In the genomic region with DNA sequence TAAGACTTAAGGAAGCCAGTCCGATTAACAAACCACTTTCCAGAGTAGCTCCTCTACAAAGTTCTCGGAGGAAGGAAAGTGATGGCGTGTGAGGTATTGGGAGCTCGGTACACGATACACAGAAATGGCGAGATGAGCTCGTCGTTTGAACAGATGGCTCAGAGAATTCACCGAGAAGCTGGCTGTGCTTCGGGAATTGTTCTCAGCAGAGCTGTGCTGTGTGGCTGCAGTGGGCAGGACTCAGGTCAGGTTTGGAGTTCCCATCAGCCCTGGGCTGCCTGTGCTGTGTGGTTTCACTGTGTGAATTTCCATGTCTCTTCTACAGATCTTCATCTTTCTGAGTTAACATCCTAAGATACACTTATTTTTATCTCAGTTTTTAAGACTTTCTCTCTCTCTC, we compare ENCODE assay signal across 8 mouse cellular contexts.
DNase-seq lines count a peak whose midpoint lies in the region; ATAC-seq and TF ChIP-seq lines count a peak whose summit lies in the region.
"Had no signal": no experiment of that assay in that cellular context is flagged by ENCODE, and none has a peak within 500 bp of the region (broad histone marks: within the 10 kb centered on the region; RNA-seq: fewer than 3 reads in every experiment).

No protein-coding gene starts in this region.

- DNase-seq in forebrain, embryonic 14.5 days (ENCODE audit: low spot score), result peak; percentile 54
- no peak for DNase-seq in forebrain, embryonic 11.5 days (ENCODE audit: low spot score)
- DNase-seq in left cerebral cortex, adult 18-20 months (ENCODE audit: low spot score in 2 of 2), result peak; percentile 12 to 25
- DNase-seq in left cerebral cortex, postnatal 10 days (ENCODE audit: extremely low spot score in 1 of 2, low spot score in 2 of 2), result no peak
- peak; percentile 33 for DNase-seq in ZHBTc4 (ENCODE audit: low read depth, low spot score)
- DNase-seq: kidney, adult 2 months had no signal

- H3K9ac ChIP-seq in forebrain, embryonic 14.5 days (ENCODE audit: low read length), result no peak overlapping the region
- H3K9ac ChIP-seq in forebrain, embryonic 11.5 days (ENCODE audit: low read length), result no peak overlapping the region

- WGBS in forebrain, embryonic 14.5 days, result 33% methylated on average over 10 of the region's 10 CpGs
- 59% methylated on average over 10 of the region's 10 CpGs for WGBS in forebrain, embryonic 11.5 days

- H3K4me3 ChIP-seq in forebrain, embryonic 14.5 days (ENCODE audit: low read depth, low read length), result no peak overlapping the region
- H3K4me3 ChIP-seq in forebrain, embryonic 11.5 days (ENCODE audit: low read depth, low read length), result no peak overlapping the region
- H3K4me3 ChIP-seq in E14TG2a.4 (replicated peaks; ENCODE audit: low read length), result peak overlapping the region; percentile 58

- no peaks in the 10 kb centered on the region for H3K9me3 ChIP-seq in forebrain, embryonic 14.5 days (replicated peaks; ENCODE audit: control insufficient read depth, low read length)
- H3K9me3 ChIP-seq in forebrain, embryonic 11.5 days (ENCODE audit: control insufficient read depth, low read length), result no peaks in the 10 kb centered on the region
- H3K9me3 ChIP-seq in E14TG2a.4 (ENCODE audit: low read length), result no peaks in the 10 kb centered on the region

- peaks cover 6% of the 10 kb centered on the region for H3K36me3 ChIP-seq in forebrain, embryonic 14.5 days (ENCODE audit: control insufficient read depth, insufficient read depth, low read length)
- no peaks in the 10 kb centered on the region for H3K36me3 ChIP-seq in forebrain, embryonic 11.5 days (ENCODE audit: control insufficient read depth, insufficient read depth, low read length)
- H3K36me3 ChIP-seq in E14TG2a.4 (ENCODE audit: insufficient read depth, low read length), result peaks cover 8% of the 10 kb centered on the region

- peak overlapping the region; percentile 44; the same call in 1 of the 2 replicates for H3K4me2 ChIP-seq in forebrain, embryonic 14.5 days (ENCODE audit: low read length)
- H3K4me2 ChIP-seq in forebrain, embryonic 11.5 days (ENCODE audit: low read depth, low read length, severe bottlenecking), result no peak overlapping the region

- 0 out of 2 replicates have a peak, but pooled peaks cover 3% of the 10 kb centered on the region for H3K27me3 ChIP-seq in forebrain, embryonic 14.5 days (replicated peaks; ENCODE audit: control insufficient read depth, insufficient read depth, low read length)
- peaks cover 61% of the 10 kb centered on the region for H3K27me3 ChIP-seq in forebrain, embryonic 11.5 days (ENCODE audit: control insufficient read depth, insufficient read depth, low read length)
- 0 out of 2 replicates have a peak, but pooled peaks cover 3% of the 10 kb centered on the region for H3K27me3 ChIP-seq in E14TG2a.4 (ENCODE audit: insufficient read depth, low read length)

- peaks cover 19% of the 10 kb centered on the region for H3K4me1 ChIP-seq in forebrain, embryonic 14.5 days (ENCODE audit: control insufficient read depth, insufficient read depth, low read length)
- H3K4me1 ChIP-seq in forebrain, embryonic 11.5 days (replicated peaks; ENCODE audit: control insufficient read depth, insufficient read depth, low read length), result peaks cover 10% of the 10 kb centered on the region
- peaks cover 67% of the 10 kb centered on the region for H3K4me1 ChIP-seq in E14TG2a.4 (replicated peaks; ENCODE audit: low read depth, low read length)

- 0 out of 2 replicates have a peak, but pooled peaks have one; percentile 19 for ATAC-seq in forebrain, embryonic 14.5 days
- ATAC-seq in forebrain, embryonic 11.5 days (replicated peaks; ENCODE audit: low FRiP score), result no peak
- no peak for ATAC-seq in erythroblast, adult 5-6 weeks (replicated peaks; ENCODE audit: low FRiP score, poor library complexity, severe bottlenecking)

- H3K27ac ChIP-seq in forebrain, embryonic 14.5 days (ENCODE audit: low read depth, low read length), result peak overlapping the region; percentile 76; the same call in 1 of the 2 replicates
- H3K27ac ChIP-seq in forebrain, embryonic 11.5 days (ENCODE audit: low read depth, low read length), result no peak overlapping the region

- intact Hi-C loops in left cerebral cortex, postnatal 10 days (cut with DNase I), result no loop called here

- TF ChIP-seq CTCF in E14TG2a.4 (conservative IDR thresholded peaks at IDR 0.05; ENCODE audit: low read length), result no peak

Comparison
In these comparisons a context has a peak if more than half of its experiments do, and no peak if none do; other contexts are left out.
1. DNase-seq: peak in forebrain, embryonic 14.5 days (single experiment), left cerebral cortex, adult 18-20 months (2 of 2) and ZHBTc4 (single experiment); none in forebrain, embryonic 11.5 days (single experiment) and left cerebral cortex, postnatal 10 days (0 of 2).